Mouse (Mus musculus) hindbrain, embryonic 10.5 days (tissue): Measurements from ENCODE around the gene Shroom3. TPM values are rescaled to one million over a fixed set of nuclear protein-coding genes. Genes with fewer than 3 reads are reported as not detected.

Experiments
- DNase-seq: peaks from one replicate; pipeline ENCODE4 v3.0.0-alpha.2; 2017; ENCODE audit warnings: low spot score
- H3K27ac ChIP-seq: fragments of 300-500 bp; sonication (generic); 2 replicates; pipeline ENCODE4 v1.5.1; 2016; ENCODE audit warnings: mild to moderate bottlenecking, moderate library complexity
- H3K27me3 ChIP-seq: fragments of 300-500 bp; sonication (generic); 2 replicates; pipeline ENCODE4 v1.6.1; 2016; ENCODE audit warnings: mild to moderate bottlenecking; ENCODE audit not compliant: poor library complexity, insufficient read depth, severe bottlenecking
- H3K36me3 ChIP-seq: fragments of 300-500 bp; sonication (generic); 2 replicates; pipeline ENCODE4 v1.6.1; 2016; ENCODE audit warnings: mild to moderate bottlenecking, moderate library complexity
- H3K4me1 ChIP-seq: fragments of 300-500 bp; sonication (generic); replicated peaks from 2 replicates; pipeline ENCODE4 v1.6.1; 2016; ENCODE audit warnings: mild to moderate bottlenecking
- H3K4me3 ChIP-seq: fragments of 300-500 bp; sonication (generic); 2 replicates; pipeline ENCODE4 v1.5.1; 2016; ENCODE audit warnings: mild to moderate bottlenecking, moderate library complexity
- H3K9me3 ChIP-seq: fragments of 300-500 bp; sonication (generic); 2 replicates; pipeline ENCODE4 v1.6.1; 2016; ENCODE audit warnings: mild to moderate bottlenecking, moderate library complexity
- WGBS: fragments of 180-500 bp; shearing (Covaris S2); methylation state at CpG from one replicate; pipeline ENCODE4 v1.1.7; 2016; 5-methylcytosine and 5-hydroxymethylcytosine counted together
- polyA plus RNA-seq: library from polyadenylated mRNA; unstranded; fragments of >200 nt; fragmentation: Nextera tagmentation; extraction: Ambion mirVana; gene quantifications from 2 replicates; pipeline ENCODE4 v1.2.1, GENCODE M21; 2016

Shroom3 gene
- polyA plus RNA-seq, 1 experiment from 2014 or later = 6.5 TPM

- no peak for DNase-seq
Observed at GRCm38 (mm10) chr5:92767194-92767777, 84.1 kb downstream of the Shroom3 start.

GRCm38 (mm10) chr5:92767857-92768291, 84.6 kb downstream of the Shroom3 start:
- Histone ChIP-seq H3K36me3 (0 out of 2 replicates have a peak, but pooled peaks cover 8% of the 10 kb centered on the region), H3K27me3 (no peaks in the 10 kb centered on the region), H3K27ac (no peak overlapping the region), H3K9me3 (peaks cover 8% of the 10 kb centered on the region), H3K4me1 (peaks cover 22% of the 10 kb centered on the region; the same call in 1 of the 2 replicates), H3K4me3 (no peak overlapping the region)
- WGBS = 55% methylated on average over 6 of the region's 6 CpGs
- no peak for DNase-seq

More at GRCm38 (mm10) chr5:92767194-92767777, 84.1 kb downstream of the Shroom3 start:
- Histone ChIP-seq H3K9me3 (peaks cover 8% of the 10 kb centered on the region), H3K4me1 (peaks cover 24% of the 10 kb centered on the region; the same call in 1 of the 2 replicates), H3K4me3 (no peak overlapping the region), H3K27me3 (no peaks in the 10 kb centered on the region), H3K36me3 (0 out of 2 replicates have a peak, but pooled peaks cover 8% of the 10 kb centered on the region), H3K27ac (no peak overlapping the region)
- WGBS = 48% methylated on average over 7 of the region's 7 CpGs

GRCm38 (mm10) chr5:92773821-92774220, 90.6 kb downstream of the Shroom3 start:
- Histone ChIP-seq H3K36me3 (0 out of 2 replicates have a peak, but pooled peaks cover 7% of the 10 kb centered on the region), H3K4me1 (peaks cover 17% of the 10 kb centered on the region), H3K27me3 (no peaks in the 10 kb centered on the region), H3K9me3 (peaks cover 7% of the 10 kb centered on the region), H3K27ac (no peak overlapping the region), H3K4me3 (no peak overlapping the region)
- no peak for DNase-seq
- WGBS = 87% methylated on average over 3 of the region's 3 CpGs

DNA sequence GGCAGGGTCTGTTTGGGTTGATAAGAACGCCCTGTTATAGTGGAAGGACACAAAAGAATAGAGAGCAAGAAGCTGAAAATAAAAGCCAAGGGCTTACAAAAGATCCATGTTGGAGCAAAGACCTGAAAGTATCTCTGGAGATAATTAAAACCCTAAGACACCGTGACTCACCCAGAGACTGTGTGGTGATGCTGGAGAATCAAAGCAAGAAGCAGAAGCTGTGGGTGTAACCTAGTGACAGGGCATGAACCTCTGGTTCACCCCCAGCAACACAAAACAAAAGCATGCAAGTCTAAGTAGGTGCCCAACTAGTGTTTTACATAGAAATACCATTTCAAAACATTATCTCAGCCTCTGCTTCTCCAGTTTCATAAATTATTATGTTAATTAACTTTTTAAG, 91.2 kb downstream of the Shroom3 start:
- H3K36me3 ChIP-seq = 0 out of 2 replicates have a peak, but pooled peaks cover 3% of the 10 kb centered on the region
- no peak overlapping the region for H3K27ac ChIP-seq
- DNase-seq = no peak
- peaks cover 17% of the 10 kb centered on the region for H3K4me1 ChIP-seq
- no peaks in the 10 kb centered on the region for H3K27me3 ChIP-seq
- H3K4me3 ChIP-seq = no peak overlapping the region
- 35% methylated on average over 2 of the region's 2 CpGs for WGBS
- H3K9me3 ChIP-seq = peaks cover 4% of the 10 kb centered on the region

- WGBS = 90% methylated on average over 3 of the region's 3 CpGs
- H3K9me3 ChIP-seq = no peaks in the 10 kb centered on the region
- no peak overlapping the region for H3K4me3 ChIP-seq
- no peak for DNase-seq
- H3K27me3 ChIP-seq = no peaks in the 10 kb centered on the region
- no peak overlapping the region for H3K27ac ChIP-seq
- peaks cover 17% of the 10 kb centered on the region for H3K4me1 ChIP-seq
- H3K36me3 ChIP-seq = no peaks in the 10 kb centered on the region
Observed at GRCm38 (mm10) chr5:92774893-92775292, 91.7 kb downstream of the Shroom3 start.

DNA sequence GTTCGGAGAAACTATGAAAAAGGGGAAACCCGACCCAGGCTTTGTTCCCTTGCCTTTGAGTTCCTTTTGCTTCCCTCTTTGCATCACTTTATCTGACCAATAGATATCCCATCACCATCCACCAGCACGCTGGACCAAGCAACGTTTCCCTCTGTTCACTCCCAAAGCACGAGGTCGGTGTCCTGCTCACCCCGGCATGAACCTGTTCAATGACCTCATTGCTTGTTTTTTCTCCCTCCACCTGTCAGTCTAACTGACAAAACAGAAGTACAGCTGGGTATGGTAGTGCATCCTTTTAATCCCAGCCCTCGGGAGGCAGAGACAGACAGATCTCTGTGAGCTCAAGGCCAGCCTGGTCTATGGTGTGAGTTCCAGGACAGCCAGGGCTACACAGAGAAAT, 95.2 kb downstream of the Shroom3 start:
- H3K27ac ChIP-seq = no peak overlapping the region
- no peak for DNase-seq
- H3K36me3 ChIP-seq = peaks cover 19% of the 10 kb centered on the region
- H3K4me1 ChIP-seq = peaks cover 26% of the 10 kb centered on the region
- H3K27me3 ChIP-seq = no peaks in the 10 kb centered on the region
- H3K4me3 ChIP-seq = no peak overlapping the region
- H3K9me3 ChIP-seq = peaks cover 10% of the 10 kb centered on the region
- 64% methylated on average over 8 of the region's 8 CpGs for WGBS

DNA sequence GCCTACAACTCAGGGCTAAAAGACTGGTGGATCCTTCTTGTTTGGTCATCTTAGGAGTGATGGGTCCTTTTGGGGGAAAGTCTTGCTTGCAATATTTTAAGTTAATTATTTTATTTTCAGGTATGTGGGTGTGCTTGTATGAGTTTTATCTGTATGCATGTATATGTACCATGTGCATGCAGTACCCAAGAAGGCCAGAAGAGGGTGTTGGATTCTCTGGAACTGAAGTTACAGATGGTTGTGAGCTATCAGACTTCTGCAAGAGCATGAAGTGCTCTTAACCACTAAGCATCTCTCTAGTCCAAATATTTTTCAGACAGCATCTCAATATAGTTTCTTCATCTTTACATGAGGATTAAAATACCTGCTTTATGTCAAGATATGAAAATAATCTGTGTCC, 97.8 kb downstream of the Shroom3 start:
- Histone ChIP-seq H3K27ac (no peak overlapping the region), H3K4me1 (peaks cover 32% of the 10 kb centered on the region), H3K27me3 (no peaks in the 10 kb centered on the region), H3K4me3 (no peak overlapping the region), H3K36me3 (peaks cover 19% of the 10 kb centered on the region), H3K9me3 (peaks cover 10% of the 10 kb centered on the region)
- DNase-seq = no peak

DNA sequence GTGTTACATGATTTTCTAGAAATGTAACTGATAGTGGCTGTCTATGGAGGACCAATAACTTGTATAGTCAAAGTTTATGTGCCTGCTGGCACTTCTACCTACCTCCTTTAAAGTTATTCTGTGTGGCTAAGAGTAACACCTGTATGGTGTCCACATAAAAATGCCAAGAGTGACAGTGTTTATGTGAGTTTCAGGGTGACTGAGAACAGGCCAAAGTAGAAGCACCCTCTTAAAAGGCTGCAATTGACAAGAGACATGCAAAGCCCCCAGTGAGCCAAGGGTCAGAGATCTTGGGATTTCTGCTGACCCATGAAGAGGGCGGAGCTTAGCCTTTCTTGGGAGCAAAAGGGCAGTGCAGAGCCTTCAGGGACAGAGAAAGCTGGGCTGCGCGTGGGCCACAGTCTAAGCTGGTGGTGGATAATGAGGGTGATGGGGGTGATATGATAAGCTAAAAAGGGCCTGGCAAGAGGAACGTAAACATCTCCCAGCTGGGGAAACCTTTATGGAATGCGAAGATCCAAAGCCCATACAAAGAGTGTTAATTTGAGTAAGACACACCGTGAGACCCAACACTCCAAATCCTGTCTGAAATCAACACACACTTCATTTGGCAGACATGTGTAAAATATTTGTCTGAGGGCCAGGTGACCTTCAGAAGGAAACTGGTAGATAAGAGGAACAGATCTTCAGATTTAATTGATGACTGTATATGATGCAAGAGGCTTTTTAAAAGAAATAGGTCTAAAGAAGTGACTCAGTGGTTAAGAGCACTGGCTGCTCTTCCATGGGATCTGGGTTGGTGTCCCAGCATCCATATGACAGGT, 101.0 kb downstream of the Shroom3 start:
- Histone ChIP-seq H3K4me3 (0 out of 2 replicates have a peak overlapping the region, but pooled peaks have one; percentile 6), H3K27ac (peak overlapping the region; percentile 62), H3K27me3 (no peaks in the 10 kb centered on the region), H3K36me3 (peaks cover 19% of the 10 kb centered on the region), H3K4me1 (peaks cover 34% of the 10 kb centered on the region), H3K9me3 (peaks cover 10% of the 10 kb centered on the region)
- 19% methylated on average over 6 of the region's 6 CpGs for WGBS
- peak; percentile 44 for DNase-seq

GRCm38 (mm10) chr5:92785870-92786436, 102.7 kb downstream of the Shroom3 start:
- WGBS = 86% methylated on average over 11 of the region's 11 CpGs
- H3K36me3 ChIP-seq = peaks cover 10% of the 10 kb centered on the region
- H3K27ac ChIP-seq = no peak overlapping the region
- peaks cover 36% of the 10 kb centered on the region for H3K4me1 ChIP-seq
- no peak overlapping the region for H3K4me3 ChIP-seq
- DNase-seq = no peak
- no peaks in the 10 kb centered on the region for H3K27me3 ChIP-seq
- peaks cover 3% of the 10 kb centered on the region for H3K9me3 ChIP-seq

DNA sequence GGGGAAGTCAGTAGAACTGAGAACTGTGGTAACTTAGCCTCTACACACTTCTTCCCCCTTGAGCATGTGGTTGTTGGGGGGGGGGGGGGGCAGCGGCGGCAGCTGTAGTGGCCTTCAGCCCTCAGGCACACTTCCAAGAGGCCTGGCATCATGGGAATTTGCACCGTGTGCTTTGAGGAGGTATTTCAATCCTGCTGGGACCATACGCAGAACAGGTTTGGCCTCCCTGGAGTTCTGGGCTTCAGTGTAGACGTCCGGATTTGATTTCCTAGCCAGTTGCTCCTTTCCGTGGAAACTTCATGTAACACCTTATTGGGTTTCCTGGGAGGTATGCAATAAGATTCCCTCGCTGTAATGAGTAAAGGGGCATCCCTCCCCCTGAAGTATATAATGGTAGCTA, 105.8 kb downstream of the Shroom3 start:
- H3K4me3 ChIP-seq = no peak overlapping the region
- DNase-seq = no peak
- H3K4me1 ChIP-seq = peaks cover 21% of the 10 kb centered on the region
- H3K27ac ChIP-seq = peak overlapping the region; percentile 35
- H3K36me3 ChIP-seq = peaks cover 1% of the 10 kb centered on the region
- no peaks in the 10 kb centered on the region for H3K27me3 ChIP-seq
- WGBS = 70% methylated on average over 8 of the region's 8 CpGs
- peaks cover under 1% of the 10 kb centered on the region for H3K9me3 ChIP-seq

DNA sequence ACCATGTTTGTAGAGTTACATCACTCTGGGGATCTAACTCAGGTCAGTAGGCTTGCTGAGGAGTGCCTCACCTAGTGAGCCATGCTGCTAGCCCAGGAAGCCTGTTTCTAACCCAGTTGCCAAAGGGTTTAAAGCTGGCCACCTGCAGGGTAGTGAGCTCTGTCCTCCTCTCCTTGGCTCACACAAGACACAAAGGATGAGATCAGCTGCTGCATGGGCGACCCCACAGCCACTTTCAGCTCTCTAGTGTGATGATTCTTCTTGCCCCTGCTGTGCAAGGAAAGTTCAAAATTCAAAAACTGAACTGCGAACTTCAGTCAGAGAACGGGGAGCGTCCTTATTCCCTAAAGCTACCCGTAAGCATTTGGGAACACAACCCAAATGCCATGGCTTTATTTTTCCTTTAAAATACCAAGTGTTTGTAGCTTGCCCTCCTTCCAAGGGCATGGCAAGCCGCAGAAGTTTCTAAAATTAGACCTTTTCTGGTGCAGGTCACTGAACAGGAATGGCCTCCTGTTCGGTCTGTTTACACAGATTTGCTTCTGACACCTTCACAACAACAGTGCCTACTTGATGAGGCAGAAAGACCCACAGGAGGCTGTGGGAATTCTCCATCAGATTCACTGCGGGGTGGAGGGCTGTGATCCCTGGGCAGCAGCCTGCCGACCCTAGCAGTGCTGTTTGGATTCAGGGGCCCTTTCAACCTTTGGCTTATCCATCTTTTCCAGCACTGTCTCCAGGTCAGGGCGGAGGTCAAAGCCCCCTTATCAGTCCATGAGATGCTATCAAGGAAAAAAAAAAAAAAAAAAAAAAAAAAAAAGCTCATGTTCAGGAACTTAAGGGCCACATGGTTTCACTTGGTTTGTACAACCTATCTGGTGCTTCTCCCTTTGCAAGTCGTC, 113.1 kb downstream of the Shroom3 start:
- Histone ChIP-seq H3K4me1 (peaks cover 34% of the 10 kb centered on the region), H3K36me3 (peaks cover 13% of the 10 kb centered on the region), H3K27ac (peak overlapping the region; percentile 76), H3K27me3 (no peaks in the 10 kb centered on the region), H3K9me3 (peaks cover 11% of the 10 kb centered on the region), H3K4me3 (no peak overlapping the region)
- 23% methylated on average over 11 of the region's 11 CpGs for WGBS
- DNase-seq = no peak

DNA sequence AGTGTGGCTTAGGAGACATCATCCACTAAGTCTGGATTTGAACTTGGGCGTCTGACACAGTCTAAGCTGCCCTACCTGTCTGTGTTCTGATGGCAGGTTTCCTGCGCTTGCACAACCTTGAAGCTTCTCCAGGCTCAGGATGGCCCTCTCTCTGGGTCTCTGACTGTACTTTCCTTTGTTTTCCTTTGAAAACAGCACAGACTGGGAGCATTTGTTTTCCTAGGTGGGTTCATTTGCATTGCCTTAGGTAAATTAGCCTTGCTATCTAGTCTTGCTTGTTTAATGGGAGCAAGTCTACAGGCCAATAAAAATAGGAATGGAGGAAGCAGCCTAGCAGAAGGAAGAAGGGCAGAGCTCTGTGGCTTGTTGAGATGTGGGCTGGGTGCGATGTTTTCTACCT, 114.7 kb downstream of the Shroom3 start:
- H3K36me3 ChIP-seq = peaks cover 13% of the 10 kb centered on the region

More for the DNA sequence above, 114.7 kb downstream of the Shroom3 start:
- Histone ChIP-seq H3K27ac (no peak overlapping the region; the same call in 1 of the 2 replicates), H3K4me1 (peaks cover 39% of the 10 kb centered on the region), H3K4me3 (no peak overlapping the region), H3K9me3 (peaks cover 11% of the 10 kb centered on the region), H3K27me3 (no peaks in the 10 kb centered on the region)
- DNase-seq = no peak
- 82% methylated on average over 3 of the region's 3 CpGs for WGBS
